Mouse (Mus musculus) hindbrain, embryonic 15.5 days (tissue): ENCODE measurements around the gene Tmem106c. TPM values are rescaled to one million over a fixed set of nuclear protein-coding genes. Genes with fewer than 3 reads are reported as not detected.

Source experiments
- ATAC-seq: fragments of 200-750 bp; cut with Nextera tagmentation; 2 replicates; pipeline ENCODE4 v1.8.0; 2017; ENCODE audit warnings: low read depth, moderate number of reproducible peaks, moderate TSS enrichment; ENCODE audit not compliant: low FRiP score
- H3K27ac ChIP-seq: fragments of 300-500 bp; sonication (generic); replicated peaks from 2 replicates; pipeline ENCODE4 v1.5.1; 2015; ENCODE audit warnings: mild to moderate bottlenecking, inconsistent platforms
- H3K27me3 ChIP-seq: fragments of 300-500 bp; sonication (generic); 2 replicates; pipeline ENCODE4 v1.6.1; 2015; ENCODE audit warnings: control low read depth, inconsistent platforms
- H3K36me3 ChIP-seq: fragments of 300-500 bp; sonication (generic); 2 replicates; pipeline ENCODE4 v1.6.1; 2015; ENCODE audit warnings: control low read depth, inconsistent platforms
- H3K4me1 ChIP-seq: fragments of 300-500 bp; sonication (generic); replicated peaks from 2 replicates; pipeline ENCODE4 v1.6.1; 2015; ENCODE audit warnings: control low read depth, inconsistent platforms
- H3K4me2 ChIP-seq: fragments of 300-500 bp; sonication (generic); 2 replicates; pipeline ENCODE4 v1.6.1; 2015; ENCODE audit warnings: moderate library complexity, mild to moderate bottlenecking, inconsistent platforms
- H3K4me3 ChIP-seq: fragments of 300-500 bp; sonication (generic); 2 replicates; pipeline ENCODE4 v1.5.1; 2015; ENCODE audit warnings: mild to moderate bottlenecking, inconsistent platforms
- H3K9ac ChIP-seq: fragments of 300-500 bp; sonication (generic); 2 replicates; pipeline ENCODE4 v1.6.1; 2015; ENCODE audit warnings: inconsistent platforms
- H3K9me3 ChIP-seq: fragments of 300-500 bp; sonication (generic); 2 replicates; pipeline ENCODE4 v1.6.1; 2016; ENCODE audit warnings: control low read depth, inconsistent platforms
- WGBS: fragments of 180-500 bp; shearing (Covaris S2); methylation state at CpG from one replicate; pipeline ENCODE4 v1.1.7; 2015; 5-methylcytosine and 5-hydroxymethylcytosine counted together
- polyA plus RNA-seq: library from polyadenylated mRNA; unstranded; fragments of >200 nt; fragmentation: Nextera tagmentation; extraction: Ambion mirVana; gene quantifications from 2 replicates; pipeline ENCODE4 v1.2.1, GENCODE M21; 2015

Gene Tmem106c
- polyA plus RNA-seq = 58.3 and 60.5 TPM in 2 replicates

DNA sequence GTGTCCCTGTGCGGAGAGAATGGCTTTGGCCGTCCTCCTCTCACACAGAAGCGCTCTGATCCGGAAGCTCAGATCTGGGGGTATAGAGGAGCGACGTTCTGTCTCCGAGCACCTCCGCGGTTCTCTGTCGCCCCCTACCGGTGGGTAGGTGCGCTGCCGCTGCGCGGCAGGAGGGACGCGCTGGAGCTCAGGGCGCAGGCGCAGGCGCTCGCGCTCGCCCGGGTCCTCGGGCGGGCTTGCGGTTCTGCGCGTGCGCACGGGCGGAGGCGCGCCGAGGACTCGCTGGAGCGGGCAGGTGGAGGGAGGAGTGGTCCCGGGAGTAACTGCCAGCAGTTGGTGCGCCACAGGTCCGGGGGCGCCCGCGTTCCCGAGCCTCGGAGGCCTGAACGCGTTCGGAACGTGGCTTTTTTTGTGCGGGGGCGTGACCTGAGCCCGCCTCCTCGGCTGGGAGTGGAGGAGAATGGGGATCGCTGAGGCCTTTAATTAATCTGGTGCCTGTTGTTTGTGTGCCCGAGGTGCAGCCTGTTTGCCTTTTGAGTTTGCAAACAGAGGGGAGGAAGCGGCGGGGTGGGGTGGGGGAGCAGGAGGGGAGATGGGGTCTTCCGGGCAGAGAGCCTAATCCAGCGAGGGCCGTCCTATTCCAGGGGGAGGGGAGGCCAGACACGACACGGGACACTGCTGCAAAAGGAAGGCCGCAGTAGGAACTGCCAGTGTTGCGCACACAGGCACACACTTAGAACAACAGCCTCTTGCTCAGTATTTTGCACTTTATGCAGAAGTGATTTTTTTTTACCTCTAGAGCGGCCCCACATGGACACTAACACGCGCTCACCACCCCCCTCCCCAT is at the start of gene Tmem106c:
Gene Tmem106c, plus strand, starts transcription at position 212 of the 847 bp plus-strand sequence.
- peak; percentile 93 for ATAC-seq
- no peaks in the 10 kb centered on the region for H3K9me3 ChIP-seq
- peaks cover 13% of the 10 kb centered on the region for H3K4me1 ChIP-seq
- peak within 1 kb of the TSS; percentile 59 for H3K4me2 ChIP-seq
- H3K4me3 ChIP-seq = peak within 1 kb of the TSS; percentile 68
- no peaks in the 10 kb centered on the region for H3K27me3 ChIP-seq
- no peaks in the 10 kb centered on the region for H3K36me3 ChIP-seq
- H3K9ac ChIP-seq = peak within 1 kb of the TSS; percentile 68
- 1% methylated on average over 67 of the region's 67 CpGs for WGBS
- H3K27ac ChIP-seq = peak within 1 kb of the TSS; percentile 84

DNA sequence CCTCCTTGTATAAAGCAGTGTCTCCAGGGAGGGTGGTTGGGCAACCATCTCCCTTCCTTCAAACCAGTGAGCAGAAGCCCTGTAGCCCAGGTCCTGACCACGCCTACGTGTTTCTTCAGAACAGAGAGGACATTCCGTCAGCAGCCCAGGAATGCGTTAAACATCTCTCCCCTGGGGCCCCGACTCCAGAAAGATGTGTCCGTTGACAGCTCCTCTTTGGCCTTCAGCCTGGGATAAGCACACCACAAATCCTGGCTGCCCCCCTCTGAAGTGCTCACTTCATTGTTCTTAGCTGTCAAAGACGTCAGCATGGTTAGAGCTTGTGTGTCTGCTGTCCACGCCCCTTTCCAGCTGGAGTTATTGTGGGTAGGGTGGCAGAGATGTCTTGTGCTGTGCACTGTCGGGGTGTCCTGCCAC is 49.7 kb upstream of the Tmem106c start:
- H3K9ac ChIP-seq = no peak overlapping the region
- H3K9me3 ChIP-seq = no peaks in the 10 kb centered on the region
- H3K4me2 ChIP-seq = peak overlapping the region; percentile 12; the same call in 1 of the 2 replicates
- no peaks in the 10 kb centered on the region for H3K27me3 ChIP-seq
- H3K4me3 ChIP-seq = no peak overlapping the region
- no peak overlapping the region for H3K27ac ChIP-seq
- H3K36me3 ChIP-seq = no peaks in the 10 kb centered on the region
- 0 out of 2 replicates have a peak, but pooled peaks cover 4% of the 10 kb centered on the region for H3K4me1 ChIP-seq
- ATAC-seq = no peak
- WGBS = 7% methylated on average over 9 of the region's 9 CpGs

DNA sequence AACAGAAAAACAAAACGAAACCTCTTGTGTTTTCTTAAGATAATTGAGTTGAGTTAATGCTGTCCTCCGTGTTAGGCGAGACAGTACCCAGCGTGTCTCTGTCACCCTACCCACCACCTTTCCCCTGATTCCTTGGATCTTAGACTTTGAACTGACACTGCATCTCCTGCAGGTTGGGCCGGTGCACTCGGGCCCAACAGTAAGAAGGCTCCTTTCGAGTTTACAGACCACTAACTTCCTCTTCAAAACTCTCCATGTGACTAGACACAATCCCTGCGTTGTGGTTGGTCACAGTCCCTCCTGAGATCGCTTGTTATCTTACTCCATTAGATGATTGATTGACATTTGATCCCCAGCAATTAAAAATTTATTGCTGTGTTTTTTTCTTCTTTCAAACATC is 46.0 kb upstream of the Tmem106c start:
- Histone ChIP-seq H3K36me3 (no peaks in the 10 kb centered on the region), H3K4me3 (no peak overlapping the region), H3K4me1 (0 out of 2 replicates have a peak, but pooled peaks cover 4% of the 10 kb centered on the region), H3K9ac (no peak overlapping the region), H3K9me3 (no peaks in the 10 kb centered on the region), H3K27me3 (no peaks in the 10 kb centered on the region), H3K27ac (no peak overlapping the region), H3K4me2 (no peak overlapping the region)
- no peak for ATAC-seq
- 87% methylated on average over 9 of the region's 9 CpGs for WGBS

DNA sequence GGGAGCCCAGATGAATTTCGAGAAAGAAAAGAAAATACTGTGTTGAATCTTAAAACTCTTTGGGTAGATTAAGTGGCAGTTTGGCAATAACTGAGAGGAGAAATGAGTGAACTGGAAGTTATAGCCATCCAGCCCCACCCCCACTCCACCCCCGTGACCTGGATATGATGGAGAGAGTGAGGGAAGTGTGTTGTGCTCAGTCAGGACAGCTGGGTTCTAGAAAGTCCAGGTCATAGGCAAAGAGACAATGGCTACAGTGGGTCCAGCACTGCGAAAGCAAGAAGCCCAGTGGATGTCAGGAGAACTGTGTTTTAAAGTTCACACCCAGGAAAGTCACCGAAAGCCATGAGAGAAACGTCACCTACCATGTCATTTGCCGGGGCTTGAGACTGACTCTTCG is 44.8 kb upstream of the Tmem106c start:
- Histone ChIP-seq H3K4me3 (no peak overlapping the region), H3K4me2 (no peak overlapping the region), H3K9me3 (no peaks in the 10 kb centered on the region), H3K9ac (no peak overlapping the region), H3K27me3 (no peaks in the 10 kb centered on the region), H3K36me3 (no peaks in the 10 kb centered on the region), H3K27ac (no peak overlapping the region), H3K4me1 (0 out of 2 replicates have a peak, but pooled peaks cover 3% of the 10 kb centered on the region)
- 86% methylated on average over 7 of the region's 7 CpGs for WGBS
- no peak for ATAC-seq

DNA sequence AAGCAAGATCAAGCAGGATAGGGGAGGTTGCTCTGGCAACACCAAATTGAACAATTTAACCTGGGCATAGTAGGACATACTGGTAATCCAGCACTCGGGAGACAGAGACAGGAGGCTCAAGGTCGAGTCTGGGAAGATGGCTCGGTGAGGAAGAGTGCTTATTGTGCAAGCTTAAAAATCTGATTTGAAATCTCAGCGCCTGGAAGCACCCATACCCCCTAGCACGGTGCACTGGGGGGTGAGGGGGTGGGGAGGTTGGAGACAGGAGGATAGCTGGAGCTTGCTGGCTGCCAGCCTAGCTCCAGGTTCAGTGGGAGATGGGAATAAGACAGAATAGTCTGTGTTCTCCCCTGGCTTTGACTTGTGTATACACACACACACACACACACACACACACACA is 43.7 kb upstream of the Tmem106c start:
- Histone ChIP-seq H3K9me3 (no peaks in the 10 kb centered on the region), H3K36me3 (no peaks in the 10 kb centered on the region), H3K27me3 (no peaks in the 10 kb centered on the region), H3K4me2 (no peak overlapping the region), H3K4me3 (no peak overlapping the region), H3K4me1 (no peaks in the 10 kb centered on the region), H3K27ac (no peak overlapping the region), H3K9ac (no peak overlapping the region)
- no peak for ATAC-seq
- 74% methylated on average over 5 of the region's 5 CpGs for WGBS

DNA sequence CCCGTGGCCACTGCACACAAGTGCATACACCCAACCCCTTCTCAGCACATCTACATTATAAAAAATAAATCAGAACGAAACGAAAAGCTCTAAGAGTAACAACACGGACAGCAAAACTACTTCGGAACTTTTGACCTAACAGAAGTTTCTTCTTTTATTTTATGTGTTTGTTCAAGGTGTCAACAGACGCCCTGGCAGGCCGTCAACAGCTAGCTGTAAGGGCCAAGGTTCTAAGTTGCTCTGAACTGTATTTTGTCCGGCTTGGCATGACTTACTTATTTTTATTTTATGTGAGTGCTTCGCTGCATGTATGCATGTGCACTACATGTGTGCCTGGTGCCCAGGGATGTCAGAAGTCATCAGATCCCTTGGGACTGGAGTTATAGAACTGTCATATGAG is 42.2 kb upstream of the Tmem106c start:
- Histone ChIP-seq H3K9me3 (no peaks in the 10 kb centered on the region), H3K27me3 (no peaks in the 10 kb centered on the region), H3K4me1 (no peaks in the 10 kb centered on the region), H3K4me3 (no peak overlapping the region), H3K9ac (no peak overlapping the region), H3K27ac (no peak overlapping the region), H3K36me3 (no peaks in the 10 kb centered on the region), H3K4me2 (no peak overlapping the region)
- 95% methylated on average over 9 of the region's 9 CpGs for WGBS
- no peak for ATAC-seq

DNA sequence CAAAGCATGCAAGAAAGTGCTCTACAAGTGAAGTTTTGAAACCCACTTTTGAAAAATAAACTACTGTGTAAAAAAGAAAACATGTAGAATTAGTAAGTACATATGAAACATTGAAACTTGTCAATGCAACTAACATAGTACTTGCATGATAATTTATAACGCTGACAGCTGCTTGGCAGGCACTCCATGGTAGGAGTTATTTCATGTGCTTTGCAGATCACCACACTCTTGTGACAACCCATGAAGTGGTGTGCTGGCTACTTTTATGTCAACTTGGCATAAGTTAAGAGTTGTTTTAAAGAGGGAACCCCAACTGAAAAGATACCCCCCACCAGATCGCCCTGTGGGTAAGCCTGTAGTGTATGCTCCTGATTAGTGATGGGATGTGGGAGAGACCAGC is 41.6 kb upstream of the Tmem106c start:
- Histone ChIP-seq H3K9me3 (no peaks in the 10 kb centered on the region), H3K4me3 (no peak overlapping the region), H3K4me1 (no peaks in the 10 kb centered on the region), H3K27ac (no peak overlapping the region), H3K9ac (no peak overlapping the region), H3K4me2 (no peak overlapping the region), H3K36me3 (no peaks in the 10 kb centered on the region), H3K27me3 (no peaks in the 10 kb centered on the region)
- WGBS = 97% methylated on average over 2 of the region's 2 CpGs
- no peak for ATAC-seq

DNA sequence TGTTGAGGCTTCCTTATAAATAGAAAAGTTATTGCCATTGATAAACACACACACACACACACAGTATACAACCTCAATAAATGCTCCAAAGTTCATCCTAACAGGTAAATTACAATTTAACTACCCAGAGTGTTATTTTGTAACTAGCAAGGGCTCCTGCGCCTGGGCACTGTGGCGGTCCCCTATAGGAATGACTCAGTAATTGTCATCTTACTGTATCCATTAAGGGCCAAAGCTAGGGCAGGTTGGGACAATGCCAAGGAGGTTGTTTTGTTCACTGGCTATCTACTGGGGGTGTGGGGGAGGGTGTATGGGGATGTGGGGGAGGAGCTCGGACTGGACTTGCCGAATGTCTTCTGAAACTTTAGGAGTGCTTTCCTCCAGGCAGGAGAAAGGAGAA is 37.0 kb upstream of the Tmem106c start:
- H3K27ac ChIP-seq = no peak overlapping the region
- H3K4me3 ChIP-seq = no peak overlapping the region
- H3K9me3 ChIP-seq = no peaks in the 10 kb centered on the region
- no peak overlapping the region for H3K4me2 ChIP-seq
- H3K4me1 ChIP-seq = no peaks in the 10 kb centered on the region
- no peak for ATAC-seq
- no peaks in the 10 kb centered on the region for H3K27me3 ChIP-seq
- H3K9ac ChIP-seq = no peak overlapping the region
- H3K36me3 ChIP-seq = no peaks in the 10 kb centered on the region
- 68% methylated on average over 4 of the region's 4 CpGs for WGBS

DNA sequence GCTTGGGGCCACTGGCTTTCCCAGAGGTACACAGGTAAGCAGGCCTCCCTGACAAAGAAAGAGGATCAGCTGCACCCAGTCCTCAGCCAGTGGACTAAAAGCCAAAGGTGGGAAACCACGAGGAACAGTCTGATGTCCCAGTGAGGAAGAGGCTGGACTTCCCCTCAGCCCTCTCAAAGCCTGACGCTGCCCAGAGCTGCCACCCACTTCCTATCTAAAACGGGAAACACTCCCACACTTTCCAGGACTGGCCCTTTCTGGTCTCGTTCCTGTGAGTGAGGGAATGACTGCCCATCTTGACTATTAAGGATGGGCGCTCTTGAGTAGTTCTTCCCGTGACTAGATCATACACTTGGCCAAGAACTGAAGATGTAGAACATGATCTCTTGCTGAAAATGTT is 36.2 kb upstream of the Tmem106c start:
- Histone ChIP-seq H3K4me3 (no peak overlapping the region), H3K4me1 (no peaks in the 10 kb centered on the region), H3K27ac (no peak overlapping the region), H3K9ac (no peak overlapping the region), H3K27me3 (no peaks in the 10 kb centered on the region), H3K36me3 (no peaks in the 10 kb centered on the region), H3K4me2 (no peak overlapping the region), H3K9me3 (no peaks in the 10 kb centered on the region)
- ATAC-seq = no peak
- WGBS = 86% methylated on average over 6 of the region's 6 CpGs

DNA sequence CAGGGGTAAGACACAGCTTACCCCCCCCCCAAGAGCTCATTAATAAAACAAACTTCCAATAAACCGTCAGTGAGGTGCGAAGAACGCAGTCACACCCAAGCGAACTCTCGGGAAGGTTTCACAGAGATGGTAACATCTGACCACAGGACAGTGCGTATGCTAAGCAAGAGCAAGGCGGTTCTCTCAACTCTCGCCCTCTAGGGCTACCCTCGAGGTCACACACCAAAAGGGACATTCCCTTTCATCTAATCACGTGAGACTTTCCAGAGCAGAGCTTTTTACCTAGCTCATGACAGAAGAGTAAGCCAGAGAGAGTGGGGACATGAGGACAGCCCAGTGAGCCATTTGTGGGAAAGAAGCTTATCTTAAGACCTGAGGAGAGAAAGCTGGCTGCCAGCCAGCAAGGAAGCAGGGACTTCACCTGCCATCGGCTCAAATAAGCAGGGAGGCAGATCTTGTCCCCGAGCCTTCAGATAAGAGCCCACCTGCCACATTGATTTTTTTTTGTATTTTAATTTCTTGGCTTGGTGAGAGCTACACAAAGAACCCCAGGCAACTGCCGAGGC is 34.7 kb upstream of the Tmem106c start:
- Histone ChIP-seq H3K4me2 (no peak overlapping the region), H3K4me3 (no peak overlapping the region), H3K4me1 (no peaks in the 10 kb centered on the region), H3K9ac (no peak overlapping the region), H3K9me3 (no peaks in the 10 kb centered on the region), H3K27me3 (no peaks in the 10 kb centered on the region), H3K27ac (no peak overlapping the region), H3K36me3 (no peaks in the 10 kb centered on the region)
- WGBS = 62% methylated on average over 13 of the region's 13 CpGs
- ATAC-seq = no peak

DNA sequence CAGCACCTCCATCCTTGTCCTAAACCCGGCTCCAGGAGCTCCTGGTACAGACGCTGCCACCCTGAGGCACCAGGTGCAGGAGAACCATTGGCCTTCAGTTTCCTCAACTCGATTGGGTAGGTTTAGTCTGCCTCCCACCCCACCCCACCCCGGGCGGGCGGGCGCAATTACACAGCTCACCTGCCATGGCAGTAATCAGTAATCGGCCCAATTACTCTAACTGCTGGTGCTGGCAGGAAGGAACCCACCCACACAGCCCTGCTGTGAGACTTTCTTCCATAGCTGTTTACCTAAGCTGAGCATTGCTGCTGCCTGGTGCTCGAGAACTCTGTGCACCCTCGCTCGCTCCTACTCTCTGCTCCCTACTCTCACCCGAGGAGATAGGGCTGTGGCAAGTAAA is 31.6 kb upstream of the Tmem106c start:
- ATAC-seq = no peak
- H3K36me3 ChIP-seq = no peaks in the 10 kb centered on the region
- H3K27ac ChIP-seq = no peak overlapping the region
- no peak overlapping the region for H3K4me2 ChIP-seq
- H3K4me3 ChIP-seq = no peak overlapping the region
- H3K9ac ChIP-seq = no peak overlapping the region
- no peaks in the 10 kb centered on the region for H3K27me3 ChIP-seq
- H3K9me3 ChIP-seq = no peaks in the 10 kb centered on the region
- no peaks in the 10 kb centered on the region for H3K4me1 ChIP-seq
- WGBS = 86% methylated on average over 12 of the region's 12 CpGs

DNA sequence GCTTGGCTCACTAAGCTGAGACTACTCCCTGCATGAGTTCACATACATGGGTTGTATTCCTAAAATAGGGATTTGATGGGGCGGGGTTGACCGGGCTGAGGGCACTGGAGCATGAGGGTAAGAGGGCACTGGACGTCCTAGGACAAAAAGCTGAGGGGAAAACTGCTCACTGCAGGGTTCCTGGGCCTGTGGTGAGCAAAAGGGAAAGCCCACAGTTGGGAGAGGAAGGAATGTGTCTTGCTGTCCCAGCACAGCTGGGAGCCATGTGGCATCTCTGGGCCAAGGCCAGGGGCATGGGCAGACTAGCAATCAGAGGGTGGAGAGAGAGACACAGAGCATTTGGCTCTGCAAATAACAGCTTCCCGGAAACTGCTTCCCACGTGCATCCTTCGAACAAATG is 25.4 kb upstream of the Tmem106c start:
- Histone ChIP-seq H3K27ac (no peak overlapping the region), H3K9ac (no peak overlapping the region), H3K4me2 (no peak overlapping the region), H3K4me1 (no peaks in the 10 kb centered on the region), H3K4me3 (no peak overlapping the region), H3K9me3 (no peaks in the 10 kb centered on the region), H3K27me3 (no peaks in the 10 kb centered on the region), H3K36me3 (no peaks in the 10 kb centered on the region)
- 48% methylated on average over 6 of the region's 6 CpGs for WGBS
- ATAC-seq = no peak
